Mouse (Mus musculus): Measurements from ENCODE around the gene Prm3.

The Prm3 gene

GRCm38 (mm10) chr16:10788866-10789265 is 1.8 kb downstream of the Prm3 start:
- DNase-seq: no peak

- no peak for DNase-seq
Observed at GRCm38 (mm10) chr16:10788271-10788670, 2.4 kb downstream of the Prm3 start, which contains the start of gene Tnp2. Gene Tnp2, minus strand, starts transcription at chr16:10788660.

GRCm38 (mm10) chr16:10787548-10788058 is 3.1 kb downstream of the Prm3 start:
- DNase-seq: no peak

GRCm38 (mm10) chr16:10786782-10787547 is 3.7 kb downstream of the Prm3 start:
- no peak for DNase-seq

- peak; percentile 85 to 90 for DNase-seq
Observed at GRCm38 (mm10) chr16:10786288-10786687, 4.4 kb downstream of the Prm3 start.

GRCm38 (mm10) chr16:10785371-10786231 is 5.1 kb downstream of the Prm3 start, which contains the start of gene Socs1:
Gene Socs1, minus strand, starts transcription at chr16:10785536.
- DNase-seq: peak; percentile 76 to 84

GRCm38 (mm10) chr16:10784793-10785370 is 5.8 kb downstream of the Prm3 start:
- peak; percentile 91 to 94 for DNase-seq

- peak in 1 of 2 experiments; percentile 62 for DNase-seq
Observed at GRCm38 (mm10) chr16:10783883-10784792, 6.6 kb downstream of the Prm3 start.

- DNase-seq: no peak
Observed at GRCm38 (mm10) chr16:10783451-10783850, 7.3 kb downstream of the Prm3 start.

- DNase-seq: no peak
Observed at GRCm38 (mm10) chr16:10783152-10783434, 7.6 kb downstream of the Prm3 start.

GRCm38 (mm10) chr16:10782377-10783151 is 8.2 kb downstream of the Prm3 start:
- DNase-seq: no peak

GRCm38 (mm10) chr16:10781862-10782371 is 8.8 kb downstream of the Prm3 start:
- no peak for DNase-seq

- DNase-seq: no peak
Observed at GRCm38 (mm10) chr16:10780631-10781120, 10.0 kb downstream of the Prm3 start.

- DNase-seq: no peak
Observed at GRCm38 (mm10) chr16:10777579-10778160, 13.0 kb downstream of the Prm3 start.

- no peak for DNase-seq
Observed at GRCm38 (mm10) chr16:10776322-10776721, 14.4 kb downstream of the Prm3 start.

- DNase-seq: no peak
Observed at GRCm38 (mm10) chr16:10774726-10775125, 16.0 kb downstream of the Prm3 start.

GRCm38 (mm10) chr16:10773543-10773942 is 17.2 kb downstream of the Prm3 start:
- DNase-seq: no peak

GRCm38 (mm10) chr16:10771769-10772510 is 18.8 kb downstream of the Prm3 start:
- no peak for DNase-seq

- no peak for DNase-seq
Observed at GRCm38 (mm10) chr16:10770531-10771325, 20.0 kb downstream of the Prm3 start.

Measured in cerebellum, postnatal 25 days (tissue).